Mouse (Mus musculus) hindbrain, embryonic 13.5 days (tissue): ENCODE data around the gene Egr4. TPM values are rescaled to one million over a fixed set of nuclear protein-coding genes. Genes with fewer than 3 reads are reported as not detected.

Experiments used
- ATAC-seq: fragments of 200-750 bp; cut with Nextera tagmentation; 2 replicates; pipeline ENCODE4 v1.8.0; 2017; ENCODE audit warnings: moderate TSS enrichment; ENCODE audit not compliant: low FRiP score
- H3K27ac ChIP-seq: fragments of 300-500 bp; sonication (generic); 2 replicates; pipeline ENCODE4 v1.5.1; 2015; ENCODE audit warnings: inconsistent platforms, mild to moderate bottlenecking, moderate library complexity
- H3K27me3 ChIP-seq: fragments of 300-500 bp; sonication (generic); 2 replicates; pipeline ENCODE4 v1.6.1; 2015; ENCODE audit warnings: mild to moderate bottlenecking, inconsistent platforms
- H3K36me3 ChIP-seq: fragments of 300-500 bp; sonication (generic); 2 replicates; pipeline ENCODE4 v1.6.1; 2015; ENCODE audit warnings: mild to moderate bottlenecking, inconsistent platforms
- H3K4me1 ChIP-seq: fragments of 300-500 bp; sonication (generic); replicated peaks from 2 replicates; pipeline ENCODE4 v1.6.1; 2015; ENCODE audit warnings: inconsistent platforms
- H3K4me2 ChIP-seq: fragments of 300-500 bp; sonication (generic); 2 replicates; pipeline ENCODE4 v1.6.1; 2015; ENCODE audit warnings: inconsistent platforms, mild to moderate bottlenecking, moderate library complexity
- H3K4me3 ChIP-seq: fragments of 300-500 bp; sonication (generic); 2 replicates; pipeline ENCODE4 v1.5.1; 2015; ENCODE audit warnings: mild to moderate bottlenecking, inconsistent platforms
- H3K9ac ChIP-seq: fragments of 300-500 bp; sonication (generic); 2 replicates; pipeline ENCODE4 v1.6.1; 2015; ENCODE audit warnings: mild to moderate bottlenecking, inconsistent platforms
- H3K9me3 ChIP-seq: fragments of 300-500 bp; sonication (generic); 2 replicates; pipeline ENCODE4 v1.6.1; 2016; ENCODE audit warnings: inconsistent platforms
- polyA plus RNA-seq: library from polyadenylated mRNA; unstranded; fragments of >200 nt; fragmentation: Nextera tagmentation; extraction: Ambion mirVana; gene quantifications from 2 replicates; pipeline ENCODE4 v1.2.1, GENCODE M21; 2015

The Egr4 gene
- polyA plus RNA-seq, 1 experiment from 2014 or later, result not detected

GRCm38 (mm10) chr6:85465381-85465780, 48.0 kb downstream of the Egr4 start:
- ATAC-seq, result no peak
- no peak overlapping the region for H3K4me3 ChIP-seq
- H3K9me3 ChIP-seq, result no peaks in the 10 kb centered on the region

More at GRCm38 (mm10) chr6:85465381-85465780, 48.0 kb downstream of the Egr4 start:
- no peak overlapping the region for H3K9ac ChIP-seq
- no peak overlapping the region for H3K4me2 ChIP-seq
- H3K27ac ChIP-seq, result no peak overlapping the region
- no peaks in the 10 kb centered on the region for H3K27me3 ChIP-seq
- peaks cover 99% of the 10 kb centered on the region for H3K36me3 ChIP-seq
- H3K4me1 ChIP-seq, result no peaks in the 10 kb centered on the region

Other genes starting within 250 kb of the Egr4 start
- gene Sfxn5, start 180.2 kb downstream of the Egr4 start, polyA plus RNA-seq, result 18.3 and 19.6 TPM in 2 replicates
- 13.7 and 14.8 TPM in 2 replicates for gene Rab11fip5, start 139.0 kb downstream of the Egr4 start, polyA plus RNA-seq
- gene Noto, start 89.7 kb downstream of the Egr4 start, polyA plus RNA-seq, result not detected in 2 replicates
- gene Smyd5, start 81.6 kb downstream of the Egr4 start, polyA plus RNA-seq, result 58.4 and 59.0 TPM in 2 replicates
- gene Cct7, start 62.1 kb downstream of the Egr4 start, polyA plus RNA-seq, result 601 and 603 TPM in 2 replicates
- gene Pradc1, start 61.6 kb downstream of the Egr4 start, polyA plus RNA-seq, result 20.2 and 22.7 TPM in 2 replicates
- gene Fbxo41, start 10.6 kb downstream of the Egr4 start, polyA plus RNA-seq, result 5.3 and 5.5 TPM in 2 replicates
- gene Alms1, start 73.9 kb upstream of the Egr4 start, polyA plus RNA-seq, result 5.8 and 6.1 TPM in 2 replicates
- gene Nat8f7, start 199.6 kb upstream of the Egr4 start, polyA plus RNA-seq, result 0.09 TPM in 1 of 2 replicates, not detected in the other